Mouse (Mus musculus) bone marrow macrophage, adult 2 months (primary cell): ENCODE measurements around the gene Slc15a4.

ENCODE experiments used
- CTCF ChIP-seq: IDR thresholded peaks from 2 replicates; pipeline ENCODE4 v1.5.1; 2012; ENCODE audit warnings: low read depth, mild to moderate bottlenecking, low read length, moderate library complexity
- POLR2A ChIP-seq: IDR thresholded peaks from 2 replicates; pipeline ENCODE4 v1.6.1; 2012; ENCODE audit warnings: mild to moderate bottlenecking, low read depth, low read length, borderline replicate concordance

- TF ChIP-seq POLR2A (no peak), CTCF (peak; percentile 57)
Observed at GRCm38 (mm10) chr5:127577419-127577818, 55.3 kb downstream of the Slc15a4 start.
